15 mouse cellular contexts compared by ENCODE assay signal in the genomic region with DNA sequence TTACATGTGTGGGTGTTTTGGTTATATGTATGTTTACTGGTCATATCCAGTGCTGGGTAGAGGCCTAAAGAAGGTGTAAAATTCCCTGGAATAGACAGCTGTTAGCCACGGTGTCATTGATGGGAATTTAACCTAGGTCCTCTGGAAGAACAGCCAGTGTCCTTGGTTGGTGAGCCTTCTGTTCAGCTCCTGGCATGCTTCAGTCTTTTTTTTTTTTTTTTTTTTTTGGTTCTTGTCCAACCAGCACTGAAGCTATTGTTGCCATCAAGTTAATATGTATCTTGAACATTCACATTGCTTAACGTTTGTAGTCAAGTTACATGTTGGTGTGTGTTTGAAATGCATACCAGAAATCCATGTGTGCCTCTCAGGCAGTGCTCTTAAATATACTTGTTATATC. TPM values are rescaled to one million over a fixed set of nuclear protein-coding genes. Genes with fewer than 3 reads are reported as not detected.
DNase-seq lines count a peak whose midpoint lies in the region; ATAC-seq and TF ChIP-seq lines count a peak whose summit lies in the region.
"Had no signal": no experiment of that assay in that cellular context is flagged by ENCODE, and none has a peak within 500 bp of the region (broad histone marks: within the 10 kb centered on the region; RNA-seq: fewer than 3 reads in every experiment).

No protein-coding gene starts in this region.

- H3K4me2 ChIP-seq in hindbrain, postnatal 0 days (ENCODE audit: low read depth, low read length) = no peak overlapping the region
- no peak overlapping the region for H3K4me2 ChIP-seq in midbrain, postnatal 0 days (ENCODE audit: low read depth, low read length, poor library complexity, severe bottlenecking)
- no peak overlapping the region for H3K4me2 ChIP-seq in neural tube, embryonic 14.5 days (ENCODE audit: low read depth, low read length)

- H3K27me3 ChIP-seq in hindbrain, embryonic 10.5 days (ENCODE audit: insufficient read depth, poor library complexity, severe bottlenecking) = no peaks in the 10 kb centered on the region
- no peaks in the 10 kb centered on the region for H3K27me3 ChIP-seq in hindbrain, postnatal 0 days (ENCODE audit: insufficient read depth, low read length)
- no peaks in the 10 kb centered on the region for H3K27me3 ChIP-seq in midbrain, embryonic 10.5 days (ENCODE audit: low read depth, poor library complexity, severe bottlenecking)
- H3K27me3 ChIP-seq in midbrain, postnatal 0 days (ENCODE audit: insufficient read depth, low read length) = no peaks in the 10 kb centered on the region
- H3K27me3 ChIP-seq in limb, embryonic 10.5 days (ENCODE audit: low read depth, poor library complexity, severe bottlenecking) = no peaks in the 10 kb centered on the region
- no peaks in the 10 kb centered on the region for H3K27me3 ChIP-seq in neural tube, embryonic 14.5 days (ENCODE audit: control insufficient read depth, insufficient read depth, low read length)

- no peaks in the 10 kb centered on the region for H3K9me3 ChIP-seq in hindbrain, embryonic 10.5 days
- no peaks in the 10 kb centered on the region for H3K9me3 ChIP-seq in hindbrain, postnatal 0 days (ENCODE audit: low read length)
- no peaks in the 10 kb centered on the region for H3K9me3 ChIP-seq in midbrain, embryonic 10.5 days (replicated peaks)
- H3K9me3 ChIP-seq in midbrain, postnatal 0 days (ENCODE audit: low read length) = no peaks in the 10 kb centered on the region
- no peaks in the 10 kb centered on the region for H3K9me3 ChIP-seq in limb, embryonic 10.5 days (replicated peaks)
- no peaks in the 10 kb centered on the region for H3K9me3 ChIP-seq in neural tube, embryonic 14.5 days (ENCODE audit: control insufficient read depth, low read length)

- no peak for TF ChIP-seq CTCF in hindbrain, postnatal 0 days (IDR thresholded peaks at IDR 0.05; ENCODE audit: low read depth)
- no peak for TF ChIP-seq CTCF in midbrain, postnatal 0 days (IDR thresholded peaks at IDR 0.05)

- WGBS in hindbrain, embryonic 10.5 days = 78% methylated on average over 2 of the region's 2 CpGs
- WGBS in hindbrain, postnatal 0 days = 86% methylated on average over 2 of the region's 2 CpGs
- WGBS in midbrain, embryonic 10.5 days = 92% methylated on average over 2 of the region's 2 CpGs
- 89% methylated on average over 2 of the region's 2 CpGs for WGBS in midbrain, postnatal 0 days
- WGBS in limb, embryonic 10.5 days = 88% methylated on average over 2 of the region's 2 CpGs
- WGBS in neural tube, embryonic 14.5 days = 88% methylated on average over 2 of the region's 2 CpGs

- H3K4me1 ChIP-seq in hindbrain, embryonic 10.5 days (replicated peaks) = 0 out of 2 replicates have a peak, but pooled peaks cover 5% of the 10 kb centered on the region
- H3K4me1 ChIP-seq in hindbrain, postnatal 0 days (ENCODE audit: insufficient read depth, low read length) = no peaks in the 10 kb centered on the region
- H3K4me1 ChIP-seq in midbrain, embryonic 10.5 days = peaks cover 4% of the 10 kb centered on the region
- no peaks in the 10 kb centered on the region for H3K4me1 ChIP-seq in midbrain, postnatal 0 days (ENCODE audit: insufficient read depth, low read length)
- H3K4me1 ChIP-seq in limb, embryonic 10.5 days = peaks cover 3% of the 10 kb centered on the region; the same call in 1 of the 2 replicates
- H3K4me1 ChIP-seq in neural tube, embryonic 14.5 days (ENCODE audit: control insufficient read depth, insufficient read depth, low read length) = 0 out of 2 replicates have a peak, but pooled peaks cover 5% of the 10 kb centered on the region

- H3K9ac ChIP-seq in hindbrain, postnatal 0 days (replicated peaks; ENCODE audit: low read length) = no peak overlapping the region
- H3K9ac ChIP-seq in midbrain, postnatal 0 days (replicated peaks; ENCODE audit: low read length, poor library complexity, severe bottlenecking) = no peak overlapping the region
- no peak overlapping the region for H3K9ac ChIP-seq in neural tube, embryonic 14.5 days (replicated peaks; ENCODE audit: low read depth, low read length)

- no peaks in the 10 kb centered on the region for H3K36me3 ChIP-seq in hindbrain, embryonic 10.5 days
- H3K36me3 ChIP-seq in hindbrain, postnatal 0 days (ENCODE audit: insufficient read depth, low read length) = no peaks in the 10 kb centered on the region
- H3K36me3 ChIP-seq in midbrain, embryonic 10.5 days = no peaks in the 10 kb centered on the region
- H3K36me3 ChIP-seq in midbrain, postnatal 0 days (ENCODE audit: insufficient read depth, low read length) = no peaks in the 10 kb centered on the region
- H3K36me3 ChIP-seq in limb, embryonic 10.5 days = no peaks in the 10 kb centered on the region
- no peaks in the 10 kb centered on the region for H3K36me3 ChIP-seq in neural tube, embryonic 14.5 days (ENCODE audit: control insufficient read depth, insufficient read depth, low read length)

- DNase-seq in hindbrain, embryonic 10.5 days (ENCODE audit: low spot score) = no peak
- no peak for DNase-seq in hindbrain, postnatal 0 days (ENCODE audit: low spot score)
- no peak for DNase-seq in midbrain, embryonic 10.5 days (ENCODE audit: low spot score)
- no peak for DNase-seq in midbrain, postnatal 0 days (ENCODE audit: low spot score)
- no peak for DNase-seq in limb, embryonic 10.5 days (ENCODE audit: low spot score)
- no peak for DNase-seq in T-cell, adult 2 months (ENCODE audit: low spot score)
- DNase-seq: cerebellum, adult 9-10 months; heart, adult 18-20 months; heart, postnatal 14 days; lung, adult 18-20 months; right cerebral cortex, postnatal 25 days; thymus, postnatal 25 days had no signal

- H3K27ac ChIP-seq in hindbrain, embryonic 10.5 days = peak overlapping the region; percentile 98
- no peak overlapping the region for H3K27ac ChIP-seq in hindbrain, postnatal 0 days
- peak overlapping the region; percentile 97 for H3K27ac ChIP-seq in midbrain, embryonic 10.5 days (replicated peaks)
- H3K27ac ChIP-seq in midbrain, postnatal 0 days (ENCODE audit: low read depth, low read length) = no peak overlapping the region
- H3K27ac ChIP-seq in limb, embryonic 10.5 days = peak overlapping the region; percentile 98
- peak overlapping the region; percentile 99; the same call in 1 of the 2 replicates for H3K27ac ChIP-seq in neural tube, embryonic 14.5 days (ENCODE audit: low read depth, low read length)

- no peak for ATAC-seq in hindbrain, postnatal 0 days
- ATAC-seq in midbrain, postnatal 0 days (ENCODE audit: low FRiP score) = no peak
- no peak for ATAC-seq in neural tube, embryonic 14.5 days (ENCODE audit: low read depth)
- ATAC-seq in erythroid progenitor cell, adult 5-6 weeks (replicated peaks; ENCODE audit: low FRiP score, poor library complexity, severe bottlenecking) = no peak
- ATAC-seq: intestine, postnatal 0 days had no signal

- no peak overlapping the region for H3K4me3 ChIP-seq in hindbrain, embryonic 10.5 days
- no peak overlapping the region for H3K4me3 ChIP-seq in hindbrain, postnatal 0 days (ENCODE audit: low read length)
- no peak overlapping the region for H3K4me3 ChIP-seq in midbrain, embryonic 10.5 days
- no peak overlapping the region for H3K4me3 ChIP-seq in midbrain, postnatal 0 days (ENCODE audit: low read depth, low read length)
- no peak overlapping the region for H3K4me3 ChIP-seq in limb, embryonic 10.5 days
- H3K4me3 ChIP-seq in neural tube, embryonic 14.5 days (ENCODE audit: low read depth, low read length) = no peak overlapping the region

RNA-seq across cellular contexts. Expression of a gene that starts 2.3 kb away (rescaled TPM):
- 5.3 and 5.6 TPM in 2 replicates for polyA plus RNA-seq in hindbrain, embryonic 10.5 days (2016; fragmentation: Nextera tagmentation; extraction: Ambion mirVana)
- 528 and 734 TPM in 2 replicates for total RNA-seq in hindbrain, postnatal 0 days (2014; rRNA removed)
- polyA plus RNA-seq in hindbrain, postnatal 0 days (2015; fragmentation: Nextera tagmentation; extraction: Ambion mirVana) = 1.3 and 2.8 TPM in 2 replicates
- 5.1 and 7.2 TPM in 2 replicates for polyA plus RNA-seq in midbrain, embryonic 10.5 days (2016; fragmentation: Nextera tagmentation; extraction: Ambion mirVana)
- total RNA-seq in midbrain, postnatal 0 days (2014; rRNA removed) = 203 and 384 TPM in 2 replicates
- polyA plus RNA-seq in midbrain, postnatal 0 days (2015; fragmentation: Nextera tagmentation; extraction: Ambion mirVana) = 1.2 and 1.9 TPM in 2 replicates
- polyA plus RNA-seq in limb, embryonic 10.5 days (2016; fragmentation: Nextera tagmentation; extraction: Ambion mirVana) = 5.6 and 7.8 TPM in 2 replicates
- 1.9 and 2.4 TPM in 2 replicates for polyA plus RNA-seq in neural tube, embryonic 14.5 days (2014; fragmentation: Nextera tagmentation; extraction: Ambion mirVana)
- 238 and 264 TPM in 2 replicates for total RNA-seq in erythroid progenitor cell, adult 5-6 weeks (2015; ENCODE audit: low replicate concordance)
- 387 and 422 TPM in 2 replicates for total RNA-seq in erythroid progenitor cell, adult 5-6 weeks (2017; ENCODE audit: low replicate concordance)

RNA-seq across cellular contexts. Expression of a gene that starts 6.5 kb away (rescaled TPM):
- polyA plus RNA-seq in hindbrain, embryonic 10.5 days (2016; fragmentation: Nextera tagmentation; extraction: Ambion mirVana) = 102 and 103 TPM in 2 replicates
- 221 and 249 TPM in 2 replicates for total RNA-seq in hindbrain, postnatal 0 days (2014; rRNA removed)
- 12.2 and 13.8 TPM in 2 replicates for polyA plus RNA-seq in hindbrain, postnatal 0 days (2015; fragmentation: Nextera tagmentation; extraction: Ambion mirVana)
- 85.6 and 104 TPM in 2 replicates for polyA plus RNA-seq in midbrain, embryonic 10.5 days (2016; fragmentation: Nextera tagmentation; extraction: Ambion mirVana)
- 76.7 and 98.8 TPM in 2 replicates for total RNA-seq in midbrain, postnatal 0 days (2014; rRNA removed)
- 4.5 and 5.9 TPM in 2 replicates for polyA plus RNA-seq in midbrain, postnatal 0 days (2015; fragmentation: Nextera tagmentation; extraction: Ambion mirVana)
- polyA plus RNA-seq in limb, embryonic 10.5 days (2016; fragmentation: Nextera tagmentation; extraction: Ambion mirVana) = 109 and 113 TPM in 2 replicates
- 11.7 and 12.9 TPM in 2 replicates for polyA plus RNA-seq in neural tube, embryonic 14.5 days (2014; fragmentation: Nextera tagmentation; extraction: Ambion mirVana)
- total RNA-seq in erythroid progenitor cell, adult 5-6 weeks (2015; ENCODE audit: low replicate concordance) = 4.2 and 33.5 TPM in 2 replicates
- total RNA-seq in erythroid progenitor cell, adult 5-6 weeks (2017; ENCODE audit: low replicate concordance) = 1,390 and 1,464 TPM in 2 replicates

RNA-seq across cellular contexts. Expression of a gene that starts 6.7 kb away (rescaled TPM):
- 7.0 and 7.3 TPM in 2 replicates for polyA plus RNA-seq in hindbrain, embryonic 10.5 days (2016; fragmentation: Nextera tagmentation; extraction: Ambion mirVana)
- total RNA-seq in hindbrain, postnatal 0 days (2014; rRNA removed) = 1,151 and 1,635 TPM in 2 replicates
- polyA plus RNA-seq in hindbrain, postnatal 0 days (2015; fragmentation: Nextera tagmentation; extraction: Ambion mirVana) = 2.6 and 5.2 TPM in 2 replicates
- polyA plus RNA-seq in midbrain, embryonic 10.5 days (2016; fragmentation: Nextera tagmentation; extraction: Ambion mirVana) = 4.5 and 6.4 TPM in 2 replicates
- 248 and 572 TPM in 2 replicates for total RNA-seq in midbrain, postnatal 0 days (2014; rRNA removed)
- polyA plus RNA-seq in midbrain, postnatal 0 days (2015; fragmentation: Nextera tagmentation; extraction: Ambion mirVana) = 2.8 and 4.5 TPM in 2 replicates
- polyA plus RNA-seq in limb, embryonic 10.5 days (2016; fragmentation: Nextera tagmentation; extraction: Ambion mirVana) = 7.3 and 8.1 TPM in 2 replicates
- 0.75 and 1.1 TPM in 2 replicates for polyA plus RNA-seq in neural tube, embryonic 14.5 days (2014; fragmentation: Nextera tagmentation; extraction: Ambion mirVana)
- 851 and 976 TPM in 2 replicates for total RNA-seq in erythroid progenitor cell, adult 5-6 weeks (2015; ENCODE audit: low replicate concordance)
- 2,677 and 3,057 TPM in 2 replicates for total RNA-seq in erythroid progenitor cell, adult 5-6 weeks (2017; ENCODE audit: low replicate concordance)

RNA-seq across cellular contexts. Expression of a gene that starts 9.5 kb away (rescaled TPM):
- polyA plus RNA-seq in hindbrain, embryonic 10.5 days (2016; fragmentation: Nextera tagmentation; extraction: Ambion mirVana) = 4.7 and 5.1 TPM in 2 replicates
- total RNA-seq in hindbrain, postnatal 0 days (2014; rRNA removed) = 695 and 1,354 TPM in 2 replicates
- polyA plus RNA-seq in hindbrain, postnatal 0 days (2015; fragmentation: Nextera tagmentation; extraction: Ambion mirVana) = 1.3 and 2.4 TPM in 2 replicates
- polyA plus RNA-seq in midbrain, embryonic 10.5 days (2016; fragmentation: Nextera tagmentation; extraction: Ambion mirVana) = 3.8 TPM in 2 replicates
- 194 and 327 TPM in 2 replicates for total RNA-seq in midbrain, postnatal 0 days (2014; rRNA removed)
- 0.43 TPM in 1 of 2 replicates, not detected in the other for polyA plus RNA-seq in midbrain, postnatal 0 days (2015; fragmentation: Nextera tagmentation; extraction: Ambion mirVana)
- 2.4 and 3.5 TPM in 2 replicates for polyA plus RNA-seq in limb, embryonic 10.5 days (2016; fragmentation: Nextera tagmentation; extraction: Ambion mirVana)
- 0.94 TPM in 1 of 2 replicates, not detected in the other for polyA plus RNA-seq in neural tube, embryonic 14.5 days (2014; fragmentation: Nextera tagmentation; extraction: Ambion mirVana)
- total RNA-seq in erythroid progenitor cell, adult 5-6 weeks (2015; ENCODE audit: low replicate concordance) = 1,210 and 1,460 TPM in 2 replicates
- total RNA-seq in erythroid progenitor cell, adult 5-6 weeks (2017; ENCODE audit: low replicate concordance) = 1,557 and 1,840 TPM in 2 replicates

RNA-seq across cellular contexts. Expression of a gene that starts 9.7 kb away (rescaled TPM):
- polyA plus RNA-seq in hindbrain, embryonic 10.5 days (2016; fragmentation: Nextera tagmentation; extraction: Ambion mirVana) = 1.8 and 2.2 TPM in 2 replicates
- total RNA-seq in hindbrain, postnatal 0 days (2014; rRNA removed) = 636 and 885 TPM in 2 replicates
- 0.69 TPM in 1 of 2 replicates, not detected in the other for polyA plus RNA-seq in hindbrain, postnatal 0 days (2015; fragmentation: Nextera tagmentation; extraction: Ambion mirVana)
- 0.67 and 1.3 TPM in 2 replicates for polyA plus RNA-seq in midbrain, embryonic 10.5 days (2016; fragmentation: Nextera tagmentation; extraction: Ambion mirVana)
- 162 and 232 TPM in 2 replicates for total RNA-seq in midbrain, postnatal 0 days (2014; rRNA removed)
- polyA plus RNA-seq in midbrain, postnatal 0 days (2015; fragmentation: Nextera tagmentation; extraction: Ambion mirVana) = not detected in 2 replicates
- polyA plus RNA-seq in limb, embryonic 10.5 days (2016; fragmentation: Nextera tagmentation; extraction: Ambion mirVana) = 1.3 and 3.9 TPM in 2 replicates
- 1.1 TPM in 1 of 2 replicates, not detected in the other for polyA plus RNA-seq in neural tube, embryonic 14.5 days (2014; fragmentation: Nextera tagmentation; extraction: Ambion mirVana)
- 9.0 and 15.1 TPM in 2 replicates for total RNA-seq in erythroid progenitor cell, adult 5-6 weeks (2015; ENCODE audit: low replicate concordance)
- 2,771 and 6,356 TPM in 2 replicates for total RNA-seq in erythroid progenitor cell, adult 5-6 weeks (2017; ENCODE audit: low replicate concordance)

Comparison
In these comparisons a context has a peak if more than half of its experiments do, and no peak if none do; other contexts are left out.
1. H3K27ac ChIP-seq: peak in hindbrain, embryonic 10.5 days (single experiment), midbrain, embryonic 10.5 days (single experiment), limb, embryonic 10.5 days (single experiment) and neural tube, embryonic 14.5 days (single experiment); none in hindbrain, postnatal 0 days (single experiment) and midbrain, postnatal 0 days (single experiment).